Mouse (Mus musculus) heart, postnatal 0 days (tissue): ENCODE measurements at regions not wholly inside any gene's neighbourhood (a gene's known extent, or its start where the extent isn't known, plus 50 kb on each side); places are given as distances from the start of the nearest gene placed in this dataset.

Experiments
- CTCF ChIP-seq: IDR thresholded peaks from 2 replicates; pipeline ENCODE4 v1.5.1; 2016; ENCODE audit warnings: antibody characterized with exemption, control low read depth, low read depth
- EP300 ChIP-seq: IDR thresholded peaks from 2 replicates; pipeline ENCODE4 v1.6.1; 2016; ENCODE audit warnings: antibody characterized with exemption, low read depth

- TF ChIP-seq CTCF (no peak), EP300 (no peak)
Measured at GRCm38 (mm10) chr1:24869772-24870171, 191.3 kb downstream of the Lmbrd1 start.
